Mouse (Mus musculus): ENCODE results near the gene Acad11.

DNA sequence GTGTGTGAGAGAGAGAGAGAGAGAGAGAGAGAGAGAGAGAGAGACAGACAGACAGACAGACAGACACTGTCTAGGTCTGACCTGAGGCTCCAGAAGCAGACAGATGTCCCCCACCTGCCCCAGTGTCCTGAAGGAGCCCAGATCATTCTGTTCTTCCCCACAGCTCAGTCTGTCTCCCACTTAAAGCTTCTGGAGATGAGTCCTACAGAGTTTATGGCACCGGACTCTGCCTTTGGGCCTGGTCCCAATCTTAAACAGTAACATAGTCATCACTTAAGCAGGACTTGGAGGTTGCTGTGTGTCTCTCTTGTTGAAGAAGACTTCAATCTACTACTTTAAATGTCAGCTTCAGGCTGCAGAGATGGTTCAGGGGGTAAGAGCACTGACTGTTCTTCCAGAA lies 15.6 kb downstream of the Acad11 start:
- TF ChIP-seq CTCF (IDR thresholded peaks at IDR 0.05; ENCODE audit: low read depth, low read length) (no peak), POLR2A (IDR thresholded peaks at IDR 0.05; ENCODE audit: insufficient read depth, low read length) (no peak), EP300 (IDR thresholded peaks at IDR 0.05; ENCODE audit: insufficient read depth, low read depth, low read length) (no peak)

Measured in ES-Bruce4 (cell line).